18 mouse cellular contexts compared by ENCODE assay signal in genomic region chr9:47545245-47545644, GRCm38 (mm10). TPM values are rescaled to one million over a fixed set of nuclear protein-coding genes. Genes with fewer than 3 reads are reported as not detected.
DNase-seq lines count a peak whose midpoint lies in the region; ATAC-seq lines count a peak whose summit lies in the region.
"Had no signal": no experiment of that assay in that cellular context is flagged by ENCODE, and none has a peak within 500 bp of the region (broad histone marks: within the 10 kb centered on the region; RNA-seq: fewer than 3 reads in every experiment).

No protein-coding gene starts in this region.

- peaks cover 11% of the 10 kb centered on the region; the same call in 1 of the 2 replicates for H3K4me1 ChIP-seq in kidney, embryonic 14.5 days (ENCODE audit: control insufficient read depth, insufficient read depth, low read length)
- H3K4me1 ChIP-seq in embryonic facial prominence, embryonic 15.5 days = peaks cover 12% of the 10 kb centered on the region
- peaks cover 17% of the 10 kb centered on the region for H3K4me1 ChIP-seq in limb, embryonic 13.5 days

- no peak overlapping the region for H3K9ac ChIP-seq in kidney, embryonic 14.5 days (ENCODE audit: low read depth, low read length)
- H3K9ac ChIP-seq in embryonic facial prominence, embryonic 15.5 days = no peak overlapping the region
- H3K9ac ChIP-seq in limb, embryonic 13.5 days = no peak overlapping the region
- H3K9ac ChIP-seq: forebrain, postnatal 0 days had no signal

- no peaks in the 10 kb centered on the region for H3K36me3 ChIP-seq in kidney, embryonic 14.5 days (ENCODE audit: control insufficient read depth, insufficient read depth, low read length)
- no peaks in the 10 kb centered on the region for H3K36me3 ChIP-seq in embryonic facial prominence, embryonic 15.5 days
- no peaks in the 10 kb centered on the region for H3K36me3 ChIP-seq in limb, embryonic 13.5 days

- no peak overlapping the region for H3K27ac ChIP-seq in kidney, embryonic 14.5 days (ENCODE audit: low read depth, low read length)
- H3K27ac ChIP-seq in embryonic facial prominence, embryonic 15.5 days (replicated peaks) = no peak overlapping the region
- H3K27ac ChIP-seq in limb, embryonic 13.5 days = no peak overlapping the region

- no peak for DNase-seq in kidney, adult 8-10 months
- DNase-seq in Muller cell, postnatal 12 days (ENCODE audit: inconsistent ontology term) = peak; percentile 44
- no peak for DNase-seq in retina, postnatal 1 day
- no peak for DNase-seq in lung, postnatal 14 days
- DNase-seq: adrenal gland, adult 8-10 months; cerebellum, adult 11-12 months; forebrain, postnatal 0 days; gastrocnemius, postnatal 10 days; heart, postnatal 14 days; kidney, postnatal 25 days; liver; lung, adult 18-20 months; midbrain, embryonic 14.5 days; thymus, postnatal 25 days had no signal

- H3K4me2 ChIP-seq in kidney, embryonic 14.5 days (replicated peaks; ENCODE audit: low read depth, low read length) = peak overlapping the region; percentile 24
- H3K4me2 ChIP-seq in embryonic facial prominence, embryonic 15.5 days (replicated peaks) = peak overlapping the region; percentile 25
- H3K4me2 ChIP-seq in limb, embryonic 13.5 days (replicated peaks) = peak overlapping the region; percentile 55

- H3K9me3 ChIP-seq in kidney, embryonic 14.5 days (ENCODE audit: control insufficient read depth, low read length) = no peaks in the 10 kb centered on the region
- H3K9me3 ChIP-seq in embryonic facial prominence, embryonic 15.5 days (replicated peaks) = no peaks in the 10 kb centered on the region
- no peaks in the 10 kb centered on the region for H3K9me3 ChIP-seq in limb, embryonic 13.5 days

- no peak for ATAC-seq in kidney, embryonic 14.5 days (ENCODE audit: low FRiP score, low TSS enrichment)
- no peak for ATAC-seq in embryonic facial prominence, embryonic 15.5 days (ENCODE audit: insufficient number of reproducible peaks, low FRiP score, low TSS enrichment, low read depth)
- ATAC-seq in limb, embryonic 13.5 days (ENCODE audit: low FRiP score, low read depth) = no peak
- ATAC-seq: forebrain, postnatal 0 days; hindbrain, embryonic 16.5 days had no signal

- H3K27me3 ChIP-seq in kidney, embryonic 14.5 days (ENCODE audit: control insufficient read depth, insufficient read depth, low read length) = no peaks in the 10 kb centered on the region
- peaks cover 7% of the 10 kb centered on the region; the same call in 1 of the 2 replicates for H3K27me3 ChIP-seq in embryonic facial prominence, embryonic 15.5 days
- peaks cover 35% of the 10 kb centered on the region for H3K27me3 ChIP-seq in limb, embryonic 13.5 days

- 19% methylated on average over 7 of the region's 7 CpGs for WGBS in kidney, embryonic 14.5 days
- WGBS in embryonic facial prominence, embryonic 15.5 days = 40% methylated on average over 7 of the region's 7 CpGs
- 17% methylated on average over 7 of the region's 7 CpGs for WGBS in limb, embryonic 13.5 days

- H3K4me3 ChIP-seq in kidney, embryonic 14.5 days (ENCODE audit: low read length) = peak overlapping the region; percentile 16; the same call in 1 of the 2 replicates
- no peak overlapping the region for H3K4me3 ChIP-seq in embryonic facial prominence, embryonic 15.5 days (replicated peaks)
- H3K4me3 ChIP-seq in limb, embryonic 13.5 days = peak overlapping the region; percentile 20

RNA-seq across cellular contexts. Expression of gene Cadm1, which starts 15.3 kb away (rescaled TPM):
- 66.3 and 92.1 TPM in 2 replicates for polyA plus RNA-seq in kidney, embryonic 14.5 days (2014; fragmentation: Nextera tagmentation; extraction: Ambion mirVana)
- 57.0 and 65.2 TPM in 2 replicates for polyA plus RNA-seq in embryonic facial prominence, embryonic 15.5 days (2015; fragmentation: Nextera tagmentation; extraction: Ambion mirVana)
- 41.0 and 44.2 TPM in 2 replicates for polyA plus RNA-seq in limb, embryonic 13.5 days (2015; fragmentation: Nextera tagmentation; extraction: Ambion mirVana)
